Mouse (Mus musculus): Measurements from ENCODE around the gene Hdac5. TPM values are rescaled to one million over a fixed set of nuclear protein-coding genes. Genes with fewer than 3 reads are reported as not detected.

Gene Hdac5
- total RNA-seq, 2 experiments from 2014 or later = 243 to 261 TPM

- DNase-seq (ENCODE audit: low spot score in 2 of 2) = peak; percentile 83 to 96
Observed at GRCm38 (mm10) chr11:102244926-102245449, 15.0 kb upstream of the Hdac5 start.

GRCm38 (mm10) chr11:102241874-102242273, 11.9 kb upstream of the Hdac5 start:
- DNase-seq (ENCODE audit: low spot score in 2 of 2) = no peak
- intact Hi-C loops (cut with DNase I) = no loop called here

More at GRCm38 (mm10) chr11:102244926-102245449, 15.0 kb upstream of the Hdac5 start:
- intact Hi-C loops (cut with DNase I) = loop anchor here (1.0 to 5.0 kb wide), 4 partner anchors 14 to 58 kb away; partner anchors contain the start of genes G6pc3, Hdac5 and Lsm12

GRCm38 (mm10) chr11:102241246-102241645, 11.3 kb upstream of the Hdac5 start:
- DNase-seq (ENCODE audit: low spot score in 2 of 2) = no peak
- intact Hi-C loops (cut with DNase I) = no loop called here

- DNase-seq (ENCODE audit: low spot score in 2 of 2) = no peak
- intact Hi-C loops (cut with DNase I) = no loop called here
Observed at GRCm38 (mm10) chr11:102240636-102241035, 10.7 kb upstream of the Hdac5 start.

GRCm38 (mm10) chr11:102236022-102236421, 6.1 kb upstream of the Hdac5 start:
- intact Hi-C loops (cut with DNase I) = no loop called here
- DNase-seq (ENCODE audit: low spot score in 2 of 2) = no peak

- peak in 1 of 2 experiments; percentile 52 for DNase-seq (ENCODE audit: low spot score in 2 of 2)
Observed at GRCm38 (mm10) chr11:102229331-102229953, 524 bp downstream of the Hdac5 start.

GRCm38 (mm10) chr11:102228646-102229268, 1.2 kb downstream of the Hdac5 start:
- intact Hi-C loops (cut with DNase I) = loop anchor here (2.0 kb wide), 1 partner anchor 40 kb away; the partner anchor contains the start of gene G6pc3
- no peak for DNase-seq (ENCODE audit: low spot score in 2 of 2)

More at GRCm38 (mm10) chr11:102229331-102229953, 524 bp downstream of the Hdac5 start:
- intact Hi-C loops (cut with DNase I) = loop anchor here (2.0 kb wide), 1 partner anchor 41 kb away; the partner anchor contains the start of gene G6pc3

- intact Hi-C loops (cut with DNase I) = loop anchor here (2.0 kb wide), 1 partner anchor 39 kb away; the partner anchor contains the start of gene G6pc3
- DNase-seq (ENCODE audit: low spot score in 2 of 2) = no peak
Observed at GRCm38 (mm10) chr11:102228191-102228545, 1.8 kb downstream of the Hdac5 start.

- intact Hi-C loops (cut with DNase I) = loop anchor here (1.0 to 2.0 kb wide), 2 partner anchors 26 to 39 kb away; partner anchors contain the start of gene G6pc3
- DNase-seq (ENCODE audit: low spot score in 2 of 2) = peak in 1 of 2 experiments; percentile 60
Observed at GRCm38 (mm10) chr11:102227270-102228190, 2.4 kb downstream of the Hdac5 start.

GRCm38 (mm10) chr11:102226067-102226978, 3.6 kb downstream of the Hdac5 start:
- no peak for DNase-seq (ENCODE audit: low spot score in 2 of 2)
- intact Hi-C loops (cut with DNase I) = no loop called here

- DNase-seq (ENCODE audit: low spot score in 2 of 2) = no peak
- intact Hi-C loops (cut with DNase I) = no loop called here
Observed at GRCm38 (mm10) chr11:102225221-102225620, 4.7 kb downstream of the Hdac5 start.

- intact Hi-C loops (cut with DNase I) = no loop called here
- no peak for DNase-seq (ENCODE audit: low spot score in 2 of 2)
Observed at GRCm38 (mm10) chr11:102224686-102225085, 5.3 kb downstream of the Hdac5 start.

- intact Hi-C loops (cut with DNase I) = no loop called here
- DNase-seq (ENCODE audit: low spot score in 2 of 2) = no peak
Observed at GRCm38 (mm10) chr11:102223166-102223565, 6.8 kb downstream of the Hdac5 start.

- no peak for DNase-seq (ENCODE audit: low spot score in 2 of 2)
- intact Hi-C loops (cut with DNase I) = no loop called here
Observed at GRCm38 (mm10) chr11:102221954-102222351, 8.0 kb downstream of the Hdac5 start.

- DNase-seq (ENCODE audit: low spot score in 2 of 2) = no peak
- intact Hi-C loops (cut with DNase I) = no loop called here
Observed at GRCm38 (mm10) chr11:102221243-102221953, 8.6 kb downstream of the Hdac5 start.

GRCm38 (mm10) chr11:102220451-102220850, 9.5 kb downstream of the Hdac5 start:
- intact Hi-C loops (cut with DNase I) = no loop called here
- peak in 1 of 2 experiments; percentile 45 for DNase-seq (ENCODE audit: low spot score in 2 of 2)

- intact Hi-C loops (cut with DNase I) = loop anchor here (2.0 kb wide), 2 partner anchors 19 to 25 kb away; no protein-coding TSS in a partner anchor
- DNase-seq (ENCODE audit: low spot score in 2 of 2) = no peak
Observed at GRCm38 (mm10) chr11:102219994-102220346, 10.0 kb downstream of the Hdac5 start.

Measured in left cerebral cortex, postnatal 25 days (tissue).